Mouse (Mus musculus): ENCODE data around the gene 1700029H14Rik. TPM values are rescaled to one million over a fixed set of nuclear protein-coding genes. Genes with fewer than 3 reads are reported as not detected.

Gene 1700029H14Rik
- polyA plus RNA-seq (2012; rRNA removed): 0.08 and 0.17 TPM in 2 replicates

GRCm38 (mm10) chr8:13562118-13562517 lies at the start of gene 1700029H14Rik:
Gene 1700029H14Rik, minus strand, starts transcription at chr8:13562461.

Other genes starting within 250 kb of the 1700029H14Rik start
- 139 and 142 TPM in 2 replicates for gene Tfdp1, start 223.7 kb downstream of the 1700029H14Rik start, polyA plus RNA-seq (2012; rRNA removed)
- gene Atp4b, start 165.6 kb downstream of the 1700029H14Rik start, polyA plus RNA-seq (2012; rRNA removed): not detected in 2 replicates
- gene Grk1, start 157.4 kb downstream of the 1700029H14Rik start, polyA plus RNA-seq (2012; rRNA removed): 0.03 TPM in 2 replicates
- 0.75 and 0.94 TPM in 2 replicates for gene Tmem255b, start 127.3 kb downstream of the 1700029H14Rik start, polyA plus RNA-seq (2012; rRNA removed)
- gene Gas6, start 68.0 kb downstream of the 1700029H14Rik start, polyA plus RNA-seq (2012; rRNA removed): 52.8 and 58.1 TPM in 2 replicates
- 35.2 and 40.4 TPM in 2 replicates for gene Rasa3, start 115.1 kb upstream of the 1700029H14Rik start, polyA plus RNA-seq (2012; rRNA removed)
- gene Cfap97d2, start 143.4 kb upstream of the 1700029H14Rik start, polyA plus RNA-seq (2012; rRNA removed): 1.4 and 1.6 TPM in 2 replicates
- gene Cdc16, start 195.2 kb upstream of the 1700029H14Rik start, polyA plus RNA-seq (2012; rRNA removed): 112 and 124 TPM in 2 replicates
- gene Upf3a, start 223.2 kb upstream of the 1700029H14Rik start, polyA plus RNA-seq (2012; rRNA removed): 26.8 and 29.3 TPM in 2 replicates